Mouse (Mus musculus) A20 (cell line): Measurements from ENCODE around the gene Serpine1.

Source experiments
- DNase-seq: peaks from one replicate; pipeline ENCODE4 v3.0.0-alpha.2; 2011; ENCODE audit warnings: low read depth, low spot score

Serpine1 gene

DNA sequence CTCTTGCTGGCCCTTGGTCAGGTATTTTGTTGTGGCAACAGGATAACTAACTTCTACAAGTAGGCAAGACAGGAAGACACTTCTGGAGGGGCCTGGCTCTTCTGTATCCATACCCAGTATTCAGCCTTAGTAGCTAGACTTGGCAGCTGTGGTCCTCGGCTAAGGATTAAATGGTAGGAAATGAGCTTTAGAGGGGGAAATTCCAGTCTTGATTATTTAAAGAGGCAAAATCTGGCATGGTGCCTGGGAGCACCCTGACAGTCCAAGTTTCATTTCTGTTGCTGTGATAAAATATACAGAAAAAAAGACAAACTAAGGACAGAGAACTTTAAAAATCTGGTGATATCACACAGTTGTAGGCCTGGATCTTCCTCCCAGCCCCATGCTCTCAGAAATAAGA lies 24.0 kb upstream of the Serpine1 start:
- no peak for DNase-seq

- DNase-seq, result peak; percentile 30
Observed at GRCm38 (mm10) chr5:137095135-137095534, 23.1 kb upstream of the Serpine1 start.

DNA sequence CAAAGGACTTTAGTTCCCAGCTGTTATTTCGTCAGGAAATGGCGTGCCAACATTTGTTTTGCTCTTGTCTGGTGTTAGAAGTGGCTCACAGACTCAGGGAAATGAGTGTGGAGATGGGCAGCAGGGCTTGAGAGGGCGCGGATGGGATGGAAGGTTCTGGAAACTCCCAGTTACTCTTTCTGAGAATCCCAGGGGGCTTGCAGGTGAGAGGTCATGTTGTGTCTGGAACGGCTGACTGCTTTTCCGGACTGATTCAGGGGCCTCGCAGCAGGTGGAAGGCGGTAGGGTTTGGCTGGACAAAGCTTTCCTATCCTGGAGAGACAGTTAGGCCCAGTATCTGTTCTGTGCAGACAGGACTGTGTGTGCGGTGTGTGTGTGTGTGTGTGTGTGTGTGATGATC lies 21.7 kb upstream of the Serpine1 start:
- no peak for DNase-seq

GRCm38 (mm10) chr5:137091560-137091959 lies 19.5 kb upstream of the Serpine1 start:
- no peak for DNase-seq

DNA sequence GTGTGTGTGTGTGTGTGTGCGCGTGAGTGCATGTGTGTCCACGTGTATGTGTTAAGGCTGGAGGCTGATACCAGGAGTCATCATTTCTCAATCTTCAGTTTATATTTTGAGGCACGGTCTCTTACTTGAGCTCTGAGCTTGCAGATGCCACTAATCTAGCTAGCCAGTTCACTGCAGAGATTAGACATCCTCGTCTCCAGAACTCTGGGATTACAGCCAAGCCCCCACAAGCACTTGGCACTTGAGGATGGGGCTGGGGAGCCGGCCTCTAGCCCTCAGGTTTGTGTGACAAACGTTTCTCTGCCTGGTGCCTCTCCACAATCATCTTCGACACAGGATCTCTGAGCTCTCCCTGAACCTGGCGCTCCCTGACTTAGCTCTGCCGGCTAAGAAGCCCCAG lies 18.8 kb upstream of the Serpine1 start:
- no peak for DNase-seq

DNA sequence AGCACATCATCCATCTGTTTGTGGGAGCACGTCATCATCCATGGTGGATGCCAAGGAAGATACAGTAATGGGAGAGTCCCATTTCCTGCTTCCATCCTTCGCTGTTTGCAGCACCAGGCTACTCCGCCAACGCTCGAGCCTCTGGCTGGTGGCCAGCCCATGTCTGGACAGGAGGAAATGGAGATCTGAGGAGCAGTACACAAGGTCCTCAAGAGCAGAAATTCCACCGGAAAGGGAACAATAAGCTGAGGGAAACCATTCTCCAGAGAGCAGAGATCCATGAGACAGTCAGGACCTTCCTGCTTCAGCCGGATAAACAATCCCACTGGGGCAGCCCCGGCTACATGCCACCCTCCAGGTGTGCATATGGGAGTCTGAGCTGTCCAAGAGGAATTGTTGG lies 15.3 kb upstream of the Serpine1 start:
- DNase-seq, result no peak

- DNase-seq, result no peak
Observed at GRCm38 (mm10) chr5:137085731-137086130, 13.7 kb upstream of the Serpine1 start.

DNA sequence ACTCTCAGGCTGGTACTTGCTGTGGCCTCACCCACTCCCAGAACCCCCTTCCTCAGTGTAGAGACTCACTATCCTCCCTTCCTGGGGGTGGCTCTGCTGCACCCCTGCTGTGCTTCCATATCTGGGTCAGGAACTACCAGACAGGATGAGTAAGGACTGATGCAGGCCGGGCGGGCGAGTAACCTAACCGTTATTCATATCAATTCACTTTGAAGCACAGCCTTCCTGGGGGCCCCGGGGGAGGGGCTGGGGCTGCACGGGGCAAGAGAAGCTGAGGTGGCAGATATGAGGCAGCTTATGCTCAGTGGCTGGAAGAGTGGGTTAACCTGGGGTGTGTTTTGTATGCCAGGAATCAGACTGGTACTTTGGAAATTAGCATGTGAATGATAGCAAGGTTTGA lies 13.0 kb upstream of the Serpine1 start:
- DNase-seq, result no peak

DNA sequence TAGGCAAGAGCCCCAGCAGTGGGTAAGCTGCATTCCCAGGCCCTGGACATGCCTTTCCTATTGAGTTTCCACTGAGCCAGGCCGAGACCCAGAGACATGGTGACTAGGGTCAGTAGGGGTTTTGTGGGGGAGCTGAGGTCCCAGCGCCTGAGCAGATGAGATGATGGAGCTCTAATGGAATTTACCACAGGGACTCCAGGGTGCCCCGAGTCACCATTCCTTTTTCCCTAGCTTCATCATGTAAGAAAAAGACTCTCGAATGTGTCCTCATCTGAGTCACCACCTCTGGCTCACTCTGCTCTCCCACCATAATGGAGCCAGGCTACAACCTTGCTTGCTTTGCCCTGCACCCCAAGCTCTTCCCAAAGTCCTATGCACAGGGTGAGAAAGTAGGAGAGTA lies 11.0 kb upstream of the Serpine1 start:
- DNase-seq, result no peak

GRCm38 (mm10) chr5:137079849-137080248 lies 7.8 kb upstream of the Serpine1 start:
- no peak for DNase-seq

GRCm38 (mm10) chr5:137078616-137079015 lies 6.5 kb upstream of the Serpine1 start:
- DNase-seq, result no peak

- no peak for DNase-seq
Observed at GRCm38 (mm10) chr5:137078041-137078440, 6.0 kb upstream of the Serpine1 start.

GRCm38 (mm10) chr5:137077187-137077586 lies 5.1 kb upstream of the Serpine1 start:
- no peak for DNase-seq

DNA sequence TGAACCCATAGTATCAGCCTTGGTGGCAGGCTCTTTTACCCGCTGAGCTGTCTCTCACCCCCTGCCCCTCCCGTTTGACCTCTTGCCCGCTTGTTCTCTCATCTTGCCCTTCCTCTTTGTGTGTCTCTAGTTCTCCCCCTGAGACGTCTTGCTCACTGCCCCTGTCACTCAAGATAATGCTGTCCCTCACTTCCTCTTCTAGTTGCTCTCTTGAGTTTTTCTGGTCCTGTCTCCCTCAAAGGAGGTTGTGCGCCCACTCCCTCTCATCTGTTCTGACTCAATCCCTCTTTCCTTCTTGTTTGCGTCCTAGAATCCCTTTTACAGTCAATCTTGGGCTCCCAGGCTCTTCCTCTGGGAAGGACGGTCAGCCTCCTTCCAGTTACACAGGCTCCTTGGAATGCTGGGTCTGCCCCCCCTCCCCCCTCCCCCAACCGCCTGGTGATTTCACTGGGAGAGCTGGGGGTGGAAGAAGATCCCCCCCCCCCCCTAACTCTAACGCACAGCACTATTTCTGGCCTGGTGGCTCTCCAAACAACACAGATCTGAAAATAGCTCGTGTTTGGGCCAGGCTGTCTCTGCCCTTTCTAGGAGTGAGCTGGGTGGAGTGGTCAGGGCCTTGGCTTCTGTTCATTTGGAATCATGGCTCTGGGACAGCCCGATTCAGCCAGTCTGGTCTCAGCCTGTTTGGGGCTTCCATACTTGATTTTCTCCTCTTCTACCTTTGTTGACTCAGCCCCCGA lies 4.3 kb upstream of the Serpine1 start:
- peak; percentile 80 for DNase-seq

- DNase-seq, result no peak
Observed at GRCm38 (mm10) chr5:137075726-137076125, 3.7 kb upstream of the Serpine1 start.

DNA sequence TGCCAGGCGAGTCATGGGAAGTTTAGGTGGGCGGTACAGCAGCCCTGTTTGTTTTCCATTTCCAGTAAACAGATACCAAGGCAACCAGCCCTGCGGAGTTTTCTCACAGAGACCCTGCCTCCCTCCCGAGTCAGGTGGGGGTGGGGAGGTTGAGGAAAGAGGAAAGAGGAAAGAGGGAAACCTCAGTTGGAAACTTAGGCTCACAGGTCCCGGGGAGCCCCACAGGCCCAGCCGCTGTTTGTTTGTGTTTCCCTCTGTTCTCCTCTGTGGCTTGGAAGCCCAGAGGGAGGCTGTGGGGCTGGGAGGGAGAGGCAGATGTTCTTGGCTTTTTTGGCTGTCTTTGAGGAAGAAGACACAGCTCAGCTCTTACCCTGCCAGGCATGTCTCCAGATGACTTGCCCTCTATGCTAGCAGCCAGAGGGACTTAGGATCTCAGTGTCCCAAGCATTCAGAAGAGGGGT lies 2.2 kb upstream of the Serpine1 start:
- no peak for DNase-seq

DNA sequence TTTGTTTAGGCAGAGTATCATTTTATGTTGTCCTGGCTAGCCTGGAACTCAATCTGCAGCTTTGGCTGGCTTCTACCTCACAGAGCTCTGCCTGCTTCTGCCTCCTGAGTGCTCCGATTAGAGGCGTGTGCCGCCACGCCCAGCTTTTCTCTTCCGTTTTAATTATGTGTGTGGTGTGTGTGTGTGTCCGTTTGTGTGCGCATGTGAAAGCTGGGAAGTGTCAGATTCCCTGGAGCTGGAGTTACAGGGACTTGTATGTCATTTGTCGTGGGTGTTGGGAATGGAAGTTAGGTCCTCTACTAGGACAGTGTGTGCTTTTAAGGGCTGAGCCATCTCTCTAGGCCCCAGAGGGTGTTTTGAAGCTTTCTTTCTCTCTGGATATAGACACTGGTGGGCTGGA lies 1.1 kb upstream of the Serpine1 start:
- DNase-seq, result no peak

GRCm38 (mm10) chr5:137070881-137071605 lies 1.0 kb downstream of the Serpine1 start:
- DNase-seq, result no peak

DNA sequence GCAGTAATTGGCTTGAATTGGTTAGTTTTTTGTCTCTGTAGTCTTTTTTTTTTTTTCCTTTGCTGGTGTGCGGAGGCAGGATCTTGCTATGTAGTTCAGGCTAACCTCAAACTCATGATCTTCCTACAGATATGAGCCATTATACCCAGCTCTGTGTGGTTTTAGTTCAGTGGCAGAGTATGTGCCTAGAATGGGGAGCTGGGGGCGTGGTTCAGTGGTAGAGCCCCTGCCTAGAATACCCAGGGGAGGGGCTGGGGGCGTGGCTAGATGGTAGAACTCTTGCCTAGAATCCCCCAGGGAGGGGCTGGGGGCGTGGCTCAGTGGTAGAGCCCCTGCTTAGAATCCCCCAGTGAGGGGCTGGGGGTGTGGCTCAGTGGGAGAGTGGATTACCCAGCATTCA lies 3.4 kb downstream of the Serpine1 start:
- no peak for DNase-seq

- no peak for DNase-seq
Observed at GRCm38 (mm10) chr5:137065923-137066322, 6.1 kb downstream of the Serpine1 start.

- no peak for DNase-seq
Observed at GRCm38 (mm10) chr5:137065454-137065853, 6.6 kb downstream of the Serpine1 start.

GRCm38 (mm10) chr5:137062601-137063000 lies 9.5 kb downstream of the Serpine1 start:
- DNase-seq, result no peak

DNA sequence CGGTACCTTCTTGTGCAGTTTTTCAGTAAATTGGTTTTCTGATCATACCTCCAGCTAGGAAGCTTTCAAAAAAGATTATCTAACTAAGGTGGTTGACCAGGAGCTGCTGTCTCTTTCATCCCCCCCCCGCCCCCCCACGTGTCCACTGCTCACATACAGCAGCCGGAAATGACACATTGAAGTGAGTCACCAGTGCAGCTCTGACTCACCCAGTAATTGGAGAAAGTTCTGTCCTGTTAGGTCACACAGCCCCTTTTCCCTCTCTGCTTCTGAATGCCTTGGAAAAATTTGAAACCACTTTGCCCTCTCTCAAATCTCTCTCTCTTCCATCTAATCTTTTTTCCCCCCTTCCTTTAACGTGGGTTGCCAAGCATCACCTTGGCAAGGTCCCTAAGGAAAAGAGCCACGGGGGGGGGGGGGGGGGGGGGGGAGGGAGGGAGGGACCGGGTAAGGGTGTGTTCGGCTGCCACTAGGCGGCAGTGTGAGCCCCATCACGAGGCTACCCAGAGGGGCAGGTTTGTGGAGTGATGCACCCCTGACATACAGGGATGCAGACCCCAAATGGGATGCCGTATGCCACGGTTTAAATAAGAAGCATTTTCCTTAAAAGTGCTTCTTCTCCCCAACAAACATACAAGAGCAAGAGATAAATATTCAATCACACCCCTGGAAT lies 10.1 kb downstream of the Serpine1 start:
- peak; percentile 56 for DNase-seq
